Mouse (Mus musculus) layer of hippocampus, postnatal 25 days (tissue): ENCODE data around the gene Syt12. TPM values are rescaled to one million over a fixed set of nuclear protein-coding genes. Genes with fewer than 3 reads are reported as not detected.
"Not testable (repeated sequence)": the region's sequence is repeated elsewhere in the genome, so short reads cannot be mapped to it uniquely, and the experiment has no call there.

Experiments
- DNase-seq, 2 experiments: peaks; one replicate each; pipeline ENCODE4 v3.0.0; 2022; ENCODE audit warnings: mixed read lengths in 2 of 2, low spot score in 1 of 2; ENCODE audit errors: extremely low spot score in 1 of 2
- total RNA-seq, 2 experiments: library from RNA; stranded (reverse); gene quantifications; 2 replicates each; pipeline ENCODE4 v1.2.3; 2021

The Syt12 gene
- total RNA-seq, 2 experiments from 2014 or later, result 29.5 to 31.8 TPM

DNA sequence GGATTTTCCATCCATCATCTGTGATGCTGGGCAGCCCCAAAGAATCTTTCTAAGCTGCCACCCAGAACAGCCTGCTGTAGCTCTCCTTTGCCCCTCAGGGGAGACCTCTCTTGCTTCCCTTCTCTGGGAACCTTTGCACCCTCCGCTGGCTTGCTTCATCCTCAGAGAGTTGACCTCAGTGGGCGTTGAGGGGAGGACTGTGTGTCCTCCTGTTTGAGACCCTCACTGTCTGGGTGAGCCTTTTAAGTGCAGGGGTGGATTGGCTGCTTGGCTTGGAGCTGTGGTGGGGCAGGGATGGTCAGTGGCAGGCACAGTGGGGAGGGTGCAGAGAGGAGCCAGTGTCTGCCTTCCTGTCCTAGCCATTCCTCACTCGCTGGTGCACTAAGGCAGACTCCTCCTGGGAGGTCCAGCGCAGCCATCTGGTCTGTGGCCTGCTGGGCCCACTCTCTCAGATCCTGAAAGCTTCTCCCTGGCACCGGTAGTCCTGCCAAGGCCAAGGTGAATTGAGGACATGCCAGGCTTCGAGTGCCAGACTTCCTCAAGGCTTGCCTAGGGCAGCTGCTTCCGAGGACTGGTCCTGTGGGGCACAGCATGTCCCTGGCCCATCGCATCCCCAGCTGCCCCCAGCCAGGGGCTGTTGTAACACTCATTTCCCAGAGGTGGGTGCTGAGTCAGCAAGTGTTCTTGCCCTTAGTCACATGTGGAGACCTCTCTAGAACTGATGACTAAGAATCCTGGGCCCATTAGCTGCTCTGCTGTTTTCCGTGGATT, 15.5 kb upstream of the Syt12 start:
- no peak for DNase-seq

DNA sequence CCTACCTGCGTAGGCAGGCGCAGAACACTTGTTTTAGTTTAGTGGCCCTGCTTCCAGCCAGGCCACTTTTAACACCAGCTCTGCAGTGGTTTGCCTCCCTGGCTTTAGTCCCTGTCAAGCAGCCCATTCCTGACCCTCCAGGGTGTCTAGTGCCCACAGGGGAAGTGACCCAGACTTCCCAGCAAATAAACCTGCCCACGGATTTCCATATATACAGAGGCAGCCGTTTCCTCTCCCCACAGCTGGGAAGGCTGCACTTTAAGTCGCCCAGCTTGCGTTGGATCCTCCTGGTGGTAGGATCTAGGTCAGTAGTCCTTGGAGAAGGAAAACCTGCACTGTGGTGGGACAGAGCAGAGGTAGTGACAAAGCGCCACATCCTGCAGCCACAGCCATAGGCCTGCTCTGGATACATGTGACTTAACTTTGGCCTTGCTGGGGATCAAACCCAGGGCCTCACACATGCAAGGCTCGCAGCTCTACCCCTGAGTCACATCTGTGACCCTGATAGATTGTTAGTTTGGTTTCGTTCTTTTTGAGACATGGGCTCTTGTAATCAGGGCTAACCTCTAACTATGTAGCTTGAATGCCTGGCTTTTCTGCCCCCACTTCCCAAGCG, 13.9 kb upstream of the Syt12 start:
- no peak for DNase-seq

DNA sequence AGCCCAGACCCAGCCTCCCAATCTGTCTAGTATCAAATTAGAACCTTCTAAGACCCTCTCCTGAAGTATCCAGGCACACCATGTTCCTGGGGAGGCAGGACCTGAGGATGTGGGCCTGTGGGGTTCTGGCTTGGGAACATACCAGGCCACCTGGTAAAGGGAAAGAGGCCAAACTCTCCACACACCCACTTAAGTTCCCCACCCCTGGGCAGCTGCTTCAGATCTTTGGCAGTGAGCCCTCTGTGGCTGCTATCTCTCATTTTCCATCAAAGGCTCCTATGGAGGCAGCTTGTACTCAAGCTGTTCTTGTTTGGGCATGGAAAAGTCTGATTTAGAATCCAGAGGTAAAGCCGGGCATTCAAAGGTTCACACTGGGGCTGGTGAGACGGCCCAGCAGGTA, 10.6 kb upstream of the Syt12 start:
- DNase-seq, result no peak

DNA sequence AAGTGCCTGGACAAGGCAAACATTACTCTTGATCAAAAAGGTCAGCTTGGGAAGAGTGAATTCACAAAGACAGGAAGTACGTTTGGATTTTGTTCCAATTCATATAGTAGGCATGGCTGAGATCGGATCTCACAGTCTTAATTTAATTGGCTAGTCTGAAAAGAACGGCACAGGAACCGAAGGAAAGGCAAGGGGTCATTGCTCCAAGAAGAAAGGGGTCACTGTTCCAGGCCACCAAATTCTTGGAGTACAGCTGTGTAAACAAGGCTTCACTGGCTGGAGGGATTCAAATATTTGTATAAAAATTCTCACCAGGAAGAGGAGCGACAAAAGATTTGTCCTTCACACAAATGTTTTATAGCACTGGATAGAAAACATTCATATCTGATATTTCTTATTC, 7.8 kb upstream of the Syt12 start:
- no peak for DNase-seq

GRCm38 (mm10) chr19:4482111-4482859, 5.0 kb upstream of the Syt12 start:
- DNase-seq, result no peak

DNA sequence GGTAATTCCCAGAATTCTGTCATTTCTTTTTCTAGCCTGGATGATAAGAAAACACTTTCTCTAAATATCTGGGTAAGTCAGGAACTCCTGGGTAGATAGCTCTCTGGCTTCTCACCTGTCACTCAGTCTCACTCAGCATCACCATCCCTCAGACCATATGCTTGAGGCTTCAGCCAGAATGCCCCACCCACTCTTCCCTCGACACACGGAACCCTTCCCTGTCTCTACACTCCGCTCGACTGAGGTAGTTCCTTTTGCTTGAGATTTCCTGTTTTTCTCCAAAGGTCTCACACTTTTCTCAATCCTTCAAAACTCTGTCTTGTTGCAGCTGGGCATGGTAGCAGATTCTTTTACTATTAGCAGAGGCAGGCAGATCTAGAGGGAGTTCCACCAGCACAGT, 4.1 kb upstream of the Syt12 start:
- DNase-seq, result no peak

- no peak for DNase-seq
Observed at GRCm38 (mm10) chr19:4480041-4480440, 2.8 kb upstream of the Syt12 start.

GRCm38 (mm10) chr19:4478190-4478516, 906 bp upstream of the Syt12 start:
- DNase-seq, result no peak

DNA sequence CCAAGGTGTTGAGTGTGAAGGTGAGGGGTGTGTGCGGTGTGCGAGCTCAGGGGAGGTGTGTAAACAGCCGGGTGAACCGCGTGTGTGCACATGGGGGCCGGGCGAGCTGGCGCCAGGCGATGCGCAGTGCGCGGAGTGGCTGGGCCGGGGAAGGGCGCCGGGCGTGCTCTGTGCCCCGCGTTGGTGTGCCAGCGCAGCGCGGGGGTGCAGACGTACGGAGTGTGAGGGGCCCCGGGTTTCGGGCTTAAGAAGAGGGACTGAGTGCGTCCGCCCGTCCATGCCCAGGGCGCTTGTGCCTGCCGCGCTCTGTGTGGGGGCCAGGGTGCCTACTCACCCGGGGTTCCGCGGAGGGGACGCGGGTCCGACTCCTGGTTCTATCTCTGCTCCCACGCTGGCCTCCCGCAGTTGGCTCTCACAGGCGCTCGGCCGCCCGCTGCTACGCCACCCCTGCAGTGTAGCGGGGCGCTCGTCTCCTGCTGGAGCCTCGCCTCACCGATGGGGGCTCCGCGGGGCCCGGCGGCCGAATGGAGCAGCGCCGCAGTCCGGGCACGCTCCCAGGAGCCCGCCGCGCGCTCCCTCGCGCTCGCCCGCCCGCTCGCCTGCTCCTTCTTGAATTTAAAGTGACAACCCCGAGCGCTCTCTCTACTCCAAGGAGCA, 518 bp downstream of the Syt12 start:
- peak; percentile 48 to 59 for DNase-seq

GRCm38 (mm10) chr19:4475224-4475925, 1.9 kb downstream of the Syt12 start:
- no peak for DNase-seq

DNA sequence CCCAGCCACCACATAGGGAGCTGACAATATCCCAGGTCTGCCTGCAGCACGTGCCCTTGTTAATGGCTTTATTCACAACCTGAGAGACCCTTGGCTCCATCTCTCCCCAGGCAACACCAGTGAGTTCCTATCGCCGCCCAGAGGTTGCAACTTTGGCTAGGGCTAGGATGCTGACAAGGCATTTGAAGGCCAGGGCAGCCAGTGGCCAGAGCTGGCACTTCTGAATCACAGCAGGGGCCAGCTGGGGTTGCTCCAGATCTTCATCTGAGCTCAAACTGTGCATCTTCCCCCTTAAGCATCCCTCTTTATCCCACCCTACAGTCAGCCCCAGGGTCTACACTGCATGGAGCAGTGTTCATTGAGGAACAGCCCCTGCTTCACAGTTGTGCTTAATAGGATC, 2.5 kb downstream of the Syt12 start:
- no peak for DNase-seq

DNA sequence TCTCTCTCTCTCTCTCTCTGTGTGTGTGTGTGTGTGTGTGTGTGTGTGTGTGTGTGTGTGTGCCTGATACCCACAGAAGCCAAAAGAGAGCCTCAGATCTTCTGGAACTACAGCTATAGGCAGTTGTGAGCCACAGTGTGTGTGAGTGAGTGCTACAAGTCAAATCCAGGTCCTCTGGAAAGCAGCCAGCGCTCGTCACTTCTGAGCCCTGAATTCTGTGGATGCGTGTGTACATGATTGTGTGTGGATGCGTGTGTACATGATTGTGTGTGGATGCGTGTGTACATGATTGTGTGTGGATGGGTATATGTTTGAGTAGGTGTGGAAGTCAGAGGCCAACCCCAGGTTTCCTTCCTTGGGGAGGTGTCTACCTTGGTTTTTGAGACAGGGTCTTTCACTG, 3.7 kb downstream of the Syt12 start:
- DNase-seq, result no peak

DNA sequence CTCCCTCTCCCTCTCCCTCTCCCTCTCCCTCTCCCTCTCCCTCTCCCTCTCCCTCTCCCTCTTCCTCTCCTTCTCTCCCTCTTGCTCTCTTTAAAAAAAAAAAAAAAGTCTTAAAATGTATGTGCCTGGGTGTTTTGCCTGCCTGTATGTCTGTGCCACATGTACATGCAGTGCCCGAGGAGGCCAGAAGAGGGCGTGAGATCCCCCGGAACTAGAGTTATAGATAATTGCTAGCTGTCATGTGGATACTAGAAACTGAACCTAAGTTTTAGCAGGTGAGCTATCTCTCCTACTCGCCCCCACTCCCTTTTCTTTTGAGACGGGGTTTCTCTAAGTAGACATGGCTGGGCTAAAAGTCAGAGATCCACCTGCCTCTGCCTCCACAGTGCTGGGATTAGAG, 8.9 kb downstream of the Syt12 start:
- peak in 1 of 2 experiments; percentile 31 for DNase-seq

GRCm38 (mm10) chr19:4464666-4465065, 12.6 kb downstream of the Syt12 start:
- no peak for DNase-seq

DNA sequence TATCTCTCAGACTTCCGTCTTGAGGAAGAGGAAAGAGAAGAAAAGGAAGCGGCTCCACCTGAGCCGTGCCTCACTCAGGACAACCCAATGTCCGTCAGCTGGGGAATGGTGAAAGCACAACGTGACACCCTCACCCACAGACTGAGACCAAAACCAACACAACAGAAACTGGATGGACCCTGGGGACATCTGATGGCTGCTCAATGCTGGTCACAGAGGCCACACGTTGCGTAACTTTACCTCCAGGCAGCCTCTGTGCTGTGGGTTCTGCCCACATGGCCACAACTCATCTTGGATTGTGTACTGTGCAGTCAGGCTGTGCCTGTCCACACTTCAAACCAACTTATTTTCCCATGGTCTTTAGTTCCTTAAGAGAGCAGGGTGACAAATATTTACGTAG, 15.3 kb downstream of the Syt12 start:
- DNase-seq, result no peak

DNA sequence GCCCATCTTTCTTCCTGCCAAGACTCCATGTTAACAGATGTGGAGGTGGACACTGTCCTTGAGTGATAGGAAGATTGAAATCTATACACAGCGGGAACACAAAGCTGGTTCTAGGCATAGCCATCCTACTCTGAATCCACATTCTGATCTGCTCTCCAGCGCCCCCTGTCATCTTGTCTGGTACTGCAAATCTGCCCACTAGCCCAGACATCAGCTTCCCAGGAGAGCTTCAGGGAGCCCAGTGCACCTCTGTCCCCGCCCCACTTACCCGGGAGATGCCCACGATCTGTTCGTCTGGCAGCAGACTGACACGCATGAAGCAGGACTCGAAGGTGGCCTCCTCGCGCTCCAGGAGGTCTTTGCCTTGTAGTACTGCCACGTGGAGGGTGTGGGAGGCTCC, 21.0 kb downstream of the Syt12 start:
- peak; percentile 46 to 75 for DNase-seq

DNA sequence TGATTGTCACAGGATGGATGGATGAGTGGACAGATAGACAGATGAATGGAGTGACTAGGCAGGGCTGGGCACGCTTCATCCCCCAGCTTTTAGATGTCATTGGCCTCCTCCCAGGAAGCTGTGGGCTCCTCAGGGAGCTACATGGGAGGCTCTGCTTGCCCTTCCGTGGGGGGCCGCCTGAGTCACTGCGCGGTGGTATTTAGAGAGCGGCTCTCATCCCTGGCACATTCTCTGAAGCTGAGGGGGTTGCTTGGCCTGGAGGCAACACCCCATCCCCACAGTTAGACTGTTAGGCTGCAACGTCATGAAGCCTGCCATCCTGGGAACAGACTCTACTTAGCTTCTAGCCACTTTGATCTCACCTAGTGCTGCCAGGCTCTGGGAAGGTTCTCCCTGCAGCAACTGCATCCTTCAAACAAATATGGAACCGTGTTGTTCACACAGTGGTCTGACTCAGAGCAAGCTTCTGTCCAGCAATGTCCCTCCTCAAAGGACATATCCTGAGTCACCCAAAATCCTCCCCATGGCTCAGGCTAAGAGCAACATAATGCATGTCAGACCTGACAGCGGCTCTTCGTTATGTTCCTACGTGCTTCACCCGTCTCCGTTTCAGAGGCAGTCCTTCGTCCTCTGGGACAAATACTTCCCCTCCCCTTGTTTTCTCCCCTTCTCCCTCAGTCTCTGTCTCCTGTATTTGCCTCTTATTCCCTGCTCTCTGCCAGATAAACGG, 22.0 kb downstream of the Syt12 start:
- no peak for DNase-seq

DNA sequence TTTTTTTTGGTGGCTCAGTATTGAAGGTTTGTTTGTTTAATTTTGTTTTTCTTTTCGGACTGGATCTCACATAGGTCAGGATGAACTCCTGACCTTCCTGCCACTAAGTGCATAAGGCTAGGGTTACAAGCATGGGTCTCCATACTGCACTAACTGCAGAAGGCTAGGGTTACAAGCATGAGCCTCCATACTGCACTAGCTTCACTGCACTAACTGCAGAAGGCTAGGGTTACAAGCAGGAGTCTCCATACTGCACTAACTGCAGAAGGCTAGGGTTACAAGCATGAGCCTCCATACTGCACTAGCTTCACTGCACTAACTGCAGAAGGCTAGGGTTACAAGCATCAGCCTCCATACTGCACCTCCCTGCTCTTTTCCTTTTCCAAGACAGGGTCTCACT, 23.2 kb downstream of the Syt12 start:
- not testable (repeated sequence) for DNase-seq

DNA sequence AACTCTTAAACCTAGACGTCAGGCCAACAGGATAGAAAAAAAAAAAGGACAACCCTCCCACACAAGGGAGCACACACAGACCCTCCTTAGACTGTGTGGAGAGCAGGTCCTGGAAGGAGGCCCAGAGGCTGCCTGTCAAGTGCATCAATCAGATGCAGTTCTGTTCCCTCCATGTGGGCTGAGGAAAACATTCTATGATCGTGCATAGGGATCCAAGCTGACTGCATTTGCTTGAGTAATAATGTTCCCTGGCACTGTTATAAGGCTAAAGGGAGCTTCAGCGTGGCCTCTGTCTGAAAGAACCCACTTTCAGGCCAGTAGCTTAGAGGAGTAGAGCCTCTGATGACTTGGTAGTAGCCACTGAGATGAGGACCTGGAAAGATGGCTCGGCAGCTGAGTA, 24.7 kb downstream of the Syt12 start:
- no peak for DNase-seq

GRCm38 (mm10) chr19:4451965-4452364, 25.3 kb downstream of the Syt12 start:
- DNase-seq, result no peak
